Mouse (Mus musculus) stomach, postnatal 0 days (tissue): ENCODE measurements at regions not wholly inside any gene's neighbourhood (a gene's known extent, or its start where the extent isn't known, plus 50 kb on each side); places are given as distances from the start of the nearest gene placed in this dataset.

Experiments
- ATAC-seq: fragments of 200-750 bp; cut with Nextera tagmentation; 2 replicates; pipeline ENCODE4 v1.8.0; 2017; ENCODE audit not compliant: low FRiP score, low TSS enrichment
- DNase-seq: peaks from one replicate; pipeline ENCODE4 v3.0.0-alpha.2; 2016; ENCODE audit warnings: low spot score
- H3K27ac ChIP-seq: fragments of 300-500 bp; sonication (generic); replicated peaks from 2 replicates; pipeline ENCODE4 v1.5.1; 2014; ENCODE audit warnings: mild to moderate bottlenecking, control low read depth
- H3K27me3 ChIP-seq: fragments of 300-500 bp; sonication (generic); 2 replicates; pipeline ENCODE4 v1.6.1; 2014; ENCODE audit warnings: low read length; ENCODE audit not compliant: control insufficient read depth, insufficient read depth
- H3K36me3 ChIP-seq: fragments of 300-500 bp; sonication (generic); 2 replicates; pipeline ENCODE4 v1.6.1; 2014; ENCODE audit warnings: low read length, mixed read lengths; ENCODE audit not compliant: control insufficient read depth, insufficient read depth
- H3K4me1 ChIP-seq: fragments of 300-500 bp; sonication (generic); replicated peaks from 2 replicates; pipeline ENCODE4 v1.6.1; 2014; ENCODE audit warnings: antibody characterized with exemption; ENCODE audit not compliant: control insufficient read depth, insufficient read depth
- H3K4me2 ChIP-seq: fragments of 300-500 bp; sonication (generic); replicated peaks from 2 replicates; pipeline ENCODE4 v1.6.1; 2014; ENCODE audit warnings: low read depth, mild to moderate bottlenecking, control low read depth, moderate library complexity
- H3K4me3 ChIP-seq: fragments of 300-500 bp; sonication (generic); 2 replicates; pipeline ENCODE4 v1.5.1; 2014; ENCODE audit warnings: low read depth, low read length, control low read depth
- H3K9ac ChIP-seq: fragments of 300-500 bp; sonication (generic); 2 replicates; pipeline ENCODE4 v1.6.1; 2014; ENCODE audit warnings: mild to moderate bottlenecking, low read length, control low read depth, mixed read lengths
- H3K9me3 ChIP-seq: fragments of 300-500 bp; sonication (generic); 2 replicates; pipeline ENCODE4 v1.6.1; 2016; ENCODE audit warnings: low read length; ENCODE audit not compliant: control insufficient read depth
- CTCF ChIP-seq: IDR thresholded peaks from 2 replicates; pipeline ENCODE4 v1.5.1; 2016; ENCODE audit warnings: antibody characterized with exemption, low read depth, mild to moderate bottlenecking, moderate library complexity
- EP300 ChIP-seq: optimal IDR thresholded peaks from 2 replicates; pipeline ENCODE3; 2016; ENCODE audit warnings: antibody characterized with exemption
- WGBS: fragments of 180-500 bp; shearing (Covaris S2); extraction: QIAGEN DNeasy Blood & Tissue Kit; methylation state at CpG from one replicate; pipeline ENCODE4 v1.1.7; 2014; 5-methylcytosine and 5-hydroxymethylcytosine counted together

GRCm38 (mm10) chr1:149556381-149556780 lies 404.7 kb downstream of the Pla2g4a start:
- DNase-seq (no peak), ATAC-seq (no peak)
- no peaks in the 10 kb centered on the region for H3K27me3 ChIP-seq
- no peak overlapping the region for H3K4me2 ChIP-seq
- no peak for TF ChIP-seq CTCF
- TF ChIP-seq EP300: no peak
- no peak overlapping the region for H3K9ac ChIP-seq
- H3K27ac ChIP-seq: no peak overlapping the region
- no peaks in the 10 kb centered on the region for H3K4me1 ChIP-seq
- no peaks in the 10 kb centered on the region for H3K36me3 ChIP-seq
- no peak overlapping the region for H3K4me3 ChIP-seq
- 49% methylated on average over 7 of the region's 8 CpGs for WGBS
- no peaks in the 10 kb centered on the region for H3K9me3 ChIP-seq

- ATAC-seq (no peak), DNase-seq (no peak)
- no peaks in the 10 kb centered on the region for H3K36me3 ChIP-seq
- H3K4me2 ChIP-seq: no peak overlapping the region
- no peak overlapping the region for H3K9ac ChIP-seq
- H3K4me1 ChIP-seq: no peaks in the 10 kb centered on the region
- WGBS: 79% methylated on average over 6 of the region's 6 CpGs
- H3K4me3 ChIP-seq: no peak overlapping the region
- H3K27me3 ChIP-seq: no peaks in the 10 kb centered on the region
- no peak overlapping the region for H3K27ac ChIP-seq
- no peaks in the 10 kb centered on the region for H3K9me3 ChIP-seq
- TF ChIP-seq CTCF (no peak), EP300 (no peak)
Observed at GRCm38 (mm10) chr1:149555355-149556007, 405.6 kb downstream of the Pla2g4a start.

GRCm38 (mm10) chr1:149546076-149546475 lies 415.0 kb downstream of the Pla2g4a start:
- 85% methylated on average over 3 of the region's 3 CpGs for WGBS
- TF ChIP-seq CTCF: no peak
- TF ChIP-seq EP300: no peak
- ATAC-seq (no peak), DNase-seq (no peak)
- Histone ChIP-seq H3K4me2 (no peak overlapping the region), H3K9me3 (no peaks in the 10 kb centered on the region), H3K4me1 (no peaks in the 10 kb centered on the region), H3K36me3 (no peaks in the 10 kb centered on the region), H3K27me3 (no peaks in the 10 kb centered on the region), H3K27ac (no peak overlapping the region), H3K9ac (no peak overlapping the region), H3K4me3 (no peak overlapping the region)

DNA sequence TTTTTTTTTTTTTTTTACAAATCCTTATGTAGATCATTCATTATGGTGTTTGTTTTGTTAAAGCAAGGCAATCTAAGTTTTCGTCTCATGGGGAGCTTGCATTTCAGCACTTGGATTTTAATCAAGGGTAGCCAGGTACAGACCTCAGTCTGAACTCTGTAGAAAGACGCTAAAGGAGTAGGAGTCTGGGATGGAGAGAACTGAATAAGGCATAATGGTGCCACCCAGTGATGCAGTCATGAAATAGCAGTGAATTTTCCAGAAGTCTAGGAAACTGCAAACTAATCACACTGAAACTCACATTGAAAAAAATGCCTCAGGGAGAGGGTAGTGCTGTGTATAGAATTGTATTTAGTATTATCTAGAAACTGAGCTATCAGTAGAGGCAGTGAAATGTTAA lies 419.7 kb downstream of the Pla2g4a start:
- Histone ChIP-seq H3K36me3 (no peaks in the 10 kb centered on the region), H3K27me3 (no peaks in the 10 kb centered on the region), H3K4me1 (no peaks in the 10 kb centered on the region), H3K27ac (no peak overlapping the region), H3K4me2 (no peak overlapping the region), H3K4me3 (no peak overlapping the region), H3K9me3 (no peaks in the 10 kb centered on the region), H3K9ac (no peak overlapping the region)
- WGBS: 38% methylated on average over 2 of the region's 2 CpGs
- TF ChIP-seq CTCF (peak; percentile 33), EP300 (no peak)
- DNase-seq: no peak
- no peak for ATAC-seq

DNA sequence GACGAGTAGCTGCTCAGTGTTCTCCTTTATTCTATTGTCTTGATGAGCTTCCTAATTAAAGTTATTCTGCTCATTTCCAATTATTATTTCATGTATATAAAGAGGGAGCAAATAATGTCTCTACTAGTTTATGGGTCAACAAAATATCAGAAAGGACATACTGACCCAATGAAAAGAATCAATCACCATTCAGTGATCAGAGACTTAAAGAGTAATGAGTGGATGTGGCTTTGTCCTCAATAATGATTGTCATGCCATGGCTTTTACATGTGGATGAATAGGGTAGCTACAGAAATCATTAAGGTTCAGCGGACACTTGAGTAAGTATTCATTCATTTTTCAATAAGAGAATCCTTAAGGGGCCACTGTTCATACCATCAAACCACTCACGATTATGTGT lies 427.4 kb downstream of the Pla2g4a start:
- Histone ChIP-seq H3K4me1 (no peaks in the 10 kb centered on the region), H3K4me3 (no peak overlapping the region), H3K9me3 (no peaks in the 10 kb centered on the region), H3K27ac (no peak overlapping the region), H3K36me3 (no peaks in the 10 kb centered on the region), H3K4me2 (no peak overlapping the region), H3K27me3 (no peaks in the 10 kb centered on the region), H3K9ac (no peak overlapping the region)
- ATAC-seq (no peak), DNase-seq (no peak)
- WGBS: 67% methylated on average over 3 of the region's 3 CpGs
- TF ChIP-seq EP300 (no peak), CTCF (no peak)
